ENCODE assay signal across 10 mouse cellular contexts in genomic region chr8:128078740-128079139, GRCm38 (mm10).
DNase-seq lines count a peak whose midpoint lies in the region.
"Had no signal": no experiment of that assay in that cellular context is flagged by ENCODE, and none has a peak within 500 bp of the region (broad histone marks: within the 10 kb centered on the region; RNA-seq: fewer than 3 reads in every experiment).

No protein-coding gene starts in this region.

- DNase-seq in kidney, postnatal 36 days = peak; percentile 6 to 8
- no peak for DNase-seq in kidney, adult 18-20 months
- peak; percentile 20 for DNase-seq in brain, adult 2 months (ENCODE audit: low read depth, low spot score)
- DNase-seq in lung, postnatal 10 days = peak; percentile 2
- peak; percentile 8 to 9 for DNase-seq in spleen, postnatal 14 days (ENCODE audit: low spot score in 2 of 2)
- no peak for DNase-seq in neural tube, embryonic 10.5 days (ENCODE audit: extremely low spot score, low spot score)
- no peak for DNase-seq in urinary bladder, postnatal 36 days (ENCODE audit: low spot score in 2 of 2)
- DNase-seq: cerebellum, adult 11-12 months; kidney, postnatal 4 days; right cerebral cortex, postnatal 14 days had no signal

Comparison
In these comparisons a context has a peak if more than half of its experiments do, and no peak if none do; other contexts are left out.
1. DNase-seq: peak in kidney, postnatal 36 days (2 of 2), brain, adult 2 months (single experiment), lung, postnatal 10 days (single experiment) and spleen, postnatal 14 days (2 of 2); none in kidney, adult 18-20 months (single experiment), neural tube, embryonic 10.5 days (single experiment) and urinary bladder, postnatal 36 days (0 of 2).